Mouse (Mus musculus) small intestine, adult 2 months (tissue): ENCODE results near the gene Fbxo42.

ENCODE experiments used
- CTCF ChIP-seq: fragments of 200-500 bp; IDR thresholded peaks from 2 replicates; pipeline ENCODE4 v1.5.1; 2012; ENCODE audit warnings: low read depth, mild to moderate bottlenecking, control low read depth, inconsistent platforms, low read length, moderate library complexity, mixed read lengths; ENCODE audit not compliant: insufficient replicate concordance, insufficient read length; ENCODE audit errors: extremely low read depth
- POLR2A ChIP-seq: fragments of 200-500 bp; IDR thresholded peaks from 2 replicates; pipeline ENCODE4 v1.6.1; 2012; ENCODE audit warnings: low read depth, mild to moderate bottlenecking, control low read depth, inconsistent platforms, low read length, moderate library complexity

DNA sequence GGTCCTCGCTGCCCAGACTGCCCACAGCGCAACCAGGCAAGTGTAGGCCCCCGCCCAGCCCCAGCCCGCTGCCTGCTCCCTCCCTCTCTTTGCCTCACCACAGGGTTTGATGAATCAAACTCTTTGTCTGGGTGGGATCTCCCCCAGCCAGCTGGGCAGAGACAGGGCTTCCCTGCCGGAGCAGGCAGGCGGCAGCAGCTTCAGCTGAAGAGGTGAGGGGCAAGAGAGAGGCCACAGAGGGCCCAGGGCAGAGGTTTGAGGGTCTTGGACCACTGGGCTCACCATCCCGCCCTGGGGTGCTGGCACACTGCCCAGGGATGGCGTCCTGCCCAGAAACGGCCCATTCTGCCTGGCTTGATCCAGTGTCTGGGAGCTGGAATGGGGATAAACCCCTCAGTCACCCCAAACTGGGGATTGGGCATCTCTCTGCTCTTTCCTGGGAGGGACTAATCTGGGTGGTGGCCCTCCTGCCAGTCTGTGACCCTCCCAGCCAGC is 97.3 kb downstream of the Fbxo42 start:
- no peak for TF ChIP-seq CTCF
- no peak for TF ChIP-seq POLR2A
